Mouse (Mus musculus): ENCODE results near the gene Tulp4. TPM values are rescaled to one million over a fixed set of nuclear protein-coding genes. Genes with fewer than 3 reads are reported as not detected.

Tulp4 gene
- polyA plus RNA-seq, 1 experiment: 144 TPM

- DNase-seq: no peak
- WGBS: 52% methylated on average over 4 of the region's 4 CpGs
- Histone ChIP-seq H3K4me1 (ENCODE audit: control insufficient read depth, insufficient read depth, low read length) (peaks cover 40% of the 10 kb centered on the region), H3K27me3 (ENCODE audit: control insufficient read depth, insufficient read depth, low read length) (no peaks in the 10 kb centered on the region), H3K27ac (ENCODE audit: insufficient read depth, low read length) (no peak overlapping the region), H3K4me3 (replicated peaks; ENCODE audit: insufficient read depth, low read depth, low read length) (no peak overlapping the region)
- TF ChIP-seq POLR2A (IDR thresholded peaks at IDR 0.05; ENCODE audit: borderline replicate concordance, insufficient read depth, low read length) (no peak), CTCF (IDR thresholded peaks at IDR 0.05; ENCODE audit: borderline replicate concordance, insufficient read depth, low read depth, low read length) (no peak)
Measured at GRCm38 (mm10) chr17:6123776-6124175, 17.5 kb downstream of the Tulp4 start.

- no peaks in the 10 kb centered on the region for H3K27me3 ChIP-seq (ENCODE audit: control insufficient read depth, insufficient read depth, low read length)
- peaks cover 41% of the 10 kb centered on the region for H3K4me1 ChIP-seq (ENCODE audit: control insufficient read depth, insufficient read depth, low read length)
- no peak overlapping the region for H3K27ac ChIP-seq (ENCODE audit: insufficient read depth, low read length)
- 34% methylated on average over 3 of the region's 3 CpGs for WGBS
- no peak overlapping the region for H3K4me3 ChIP-seq (replicated peaks; ENCODE audit: insufficient read depth, low read depth, low read length)
- TF ChIP-seq POLR2A (IDR thresholded peaks at IDR 0.05; ENCODE audit: borderline replicate concordance, insufficient read depth, low read length): no peak
- TF ChIP-seq CTCF (IDR thresholded peaks at IDR 0.05; ENCODE audit: borderline replicate concordance, insufficient read depth, low read depth, low read length): no peak
- DNase-seq: peak in 1 of 2 experiments; percentile 70
Measured at GRCm38 (mm10) chr17:6125441-6125840, 19.2 kb downstream of the Tulp4 start.

DNA sequence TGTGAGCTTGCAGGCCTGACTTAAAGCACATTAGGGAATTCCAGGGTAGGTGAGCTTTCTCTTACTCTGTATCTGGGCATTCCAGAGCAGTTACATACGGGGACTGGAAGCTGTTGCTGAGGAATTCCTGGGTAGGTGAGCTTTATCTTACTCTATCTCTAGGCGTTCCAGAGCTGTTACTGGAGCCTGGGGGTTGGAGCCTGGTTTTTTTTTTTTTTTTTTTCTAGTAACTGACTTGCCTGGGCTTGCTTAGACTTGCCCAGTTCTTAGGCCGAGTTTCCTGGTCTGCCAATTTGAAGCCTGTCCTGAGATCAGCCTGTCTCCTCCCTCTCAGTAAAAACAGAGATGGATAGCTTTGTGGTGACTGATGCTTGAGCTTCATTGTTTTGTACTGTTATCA, 21.8 kb downstream of the Tulp4 start:
- TF ChIP-seq POLR2A (IDR thresholded peaks at IDR 0.05; ENCODE audit: borderline replicate concordance, insufficient read depth, low read length) (no peak), CTCF (IDR thresholded peaks at IDR 0.05; ENCODE audit: borderline replicate concordance, insufficient read depth, low read depth, low read length) (no peak)
- no peaks in the 10 kb centered on the region for H3K27me3 ChIP-seq (ENCODE audit: control insufficient read depth, insufficient read depth, low read length)
- peak overlapping the region; percentile 25; the same call in 1 of the 2 replicates for H3K27ac ChIP-seq (ENCODE audit: insufficient read depth, low read length)
- DNase-seq: no peak
- H3K4me3 ChIP-seq (replicated peaks; ENCODE audit: insufficient read depth, low read depth, low read length): no peak overlapping the region
- H3K4me1 ChIP-seq (ENCODE audit: control insufficient read depth, insufficient read depth, low read length): peaks cover 42% of the 10 kb centered on the region
- WGBS: 49% methylated on average over 3 of the region's 3 CpGs

GRCm38 (mm10) chr17:6129361-6129760, 23.1 kb downstream of the Tulp4 start:
- DNase-seq: peak; percentile 93 to 94
- 6% methylated on average over 4 of the region's 4 CpGs for WGBS
- Histone ChIP-seq H3K4me1 (ENCODE audit: control insufficient read depth, insufficient read depth, low read length) (peaks cover 42% of the 10 kb centered on the region), H3K27me3 (ENCODE audit: control insufficient read depth, insufficient read depth, low read length) (no peaks in the 10 kb centered on the region), H3K27ac (ENCODE audit: insufficient read depth, low read length) (peak overlapping the region; percentile 94), H3K4me3 (replicated peaks; ENCODE audit: insufficient read depth, low read depth, low read length) (peak overlapping the region; percentile 38)
- TF ChIP-seq CTCF (IDR thresholded peaks at IDR 0.05; ENCODE audit: borderline replicate concordance, insufficient read depth, low read depth, low read length) (no peak), POLR2A (IDR thresholded peaks at IDR 0.05; ENCODE audit: borderline replicate concordance, insufficient read depth, low read length) (no peak)

DNA sequence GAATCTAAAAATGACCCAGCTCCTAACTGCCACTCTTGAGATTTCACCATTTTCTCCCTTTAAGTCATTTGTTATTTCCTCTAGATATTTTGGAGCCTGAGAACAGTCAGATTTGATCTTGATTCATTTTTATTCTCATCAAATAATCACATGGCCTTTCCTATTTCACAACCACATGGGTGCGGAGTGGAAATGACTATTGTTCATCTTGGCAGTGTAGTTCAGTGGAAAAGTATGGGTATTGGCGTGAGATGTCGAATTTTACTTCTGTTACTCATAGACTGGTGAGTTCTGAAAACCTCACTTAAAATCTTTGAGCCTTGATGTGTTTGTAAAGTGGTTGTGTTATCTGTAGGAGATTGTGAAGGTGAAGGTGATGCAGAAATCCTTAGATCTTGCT, 24.8 kb downstream of the Tulp4 start:
- Histone ChIP-seq H3K27me3 (ENCODE audit: control insufficient read depth, insufficient read depth, low read length) (no peaks in the 10 kb centered on the region), H3K4me1 (ENCODE audit: control insufficient read depth, insufficient read depth, low read length) (peaks cover 40% of the 10 kb centered on the region), H3K27ac (ENCODE audit: insufficient read depth, low read length) (no peak overlapping the region), H3K4me3 (replicated peaks; ENCODE audit: insufficient read depth, low read depth, low read length) (no peak overlapping the region)
- DNase-seq: no peak
- TF ChIP-seq CTCF (IDR thresholded peaks at IDR 0.05; ENCODE audit: borderline replicate concordance, insufficient read depth, low read depth, low read length) (no peak), POLR2A (IDR thresholded peaks at IDR 0.05; ENCODE audit: borderline replicate concordance, insufficient read depth, low read length) (no peak)
- 95% methylated on average over 3 of the region's 3 CpGs for WGBS

GRCm38 (mm10) chr17:6140875-6141274, 34.6 kb downstream of the Tulp4 start:
- TF ChIP-seq CTCF (IDR thresholded peaks at IDR 0.05; ENCODE audit: borderline replicate concordance, insufficient read depth, low read depth, low read length): no peak
- TF ChIP-seq POLR2A (IDR thresholded peaks at IDR 0.05; ENCODE audit: borderline replicate concordance, insufficient read depth, low read length): no peak
- H3K27me3 ChIP-seq (ENCODE audit: control insufficient read depth, insufficient read depth, low read length): no peaks in the 10 kb centered on the region
- 78% methylated on average over 3 of the region's 3 CpGs for WGBS
- no peak for DNase-seq
- no peak overlapping the region for H3K27ac ChIP-seq (ENCODE audit: insufficient read depth, low read length)
- H3K4me1 ChIP-seq (ENCODE audit: control insufficient read depth, insufficient read depth, low read length): peaks cover 16% of the 10 kb centered on the region
- no peak overlapping the region for H3K4me3 ChIP-seq (replicated peaks; ENCODE audit: insufficient read depth, low read depth, low read length)

DNA sequence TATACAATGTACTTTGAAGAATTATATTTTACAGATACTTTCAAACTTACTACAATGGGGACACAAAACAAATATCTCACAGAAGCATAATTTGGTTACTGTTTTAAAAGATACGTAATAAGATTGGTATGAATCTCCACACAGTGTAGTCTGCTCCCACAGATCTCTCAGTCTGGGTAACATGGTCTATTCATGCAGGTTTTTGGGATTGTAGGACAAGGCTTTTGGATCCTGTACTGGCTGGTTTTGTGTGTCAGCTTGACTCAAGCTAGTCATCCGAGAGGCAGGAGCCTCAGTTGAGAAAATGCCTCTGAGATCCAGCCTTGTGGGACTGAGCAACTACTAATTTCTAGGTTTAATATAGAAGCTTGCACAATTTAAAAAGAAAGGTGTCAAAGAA, 35.1 kb downstream of the Tulp4 start:
- 58% methylated on average over 2 of the region's 2 CpGs for WGBS

DNA sequence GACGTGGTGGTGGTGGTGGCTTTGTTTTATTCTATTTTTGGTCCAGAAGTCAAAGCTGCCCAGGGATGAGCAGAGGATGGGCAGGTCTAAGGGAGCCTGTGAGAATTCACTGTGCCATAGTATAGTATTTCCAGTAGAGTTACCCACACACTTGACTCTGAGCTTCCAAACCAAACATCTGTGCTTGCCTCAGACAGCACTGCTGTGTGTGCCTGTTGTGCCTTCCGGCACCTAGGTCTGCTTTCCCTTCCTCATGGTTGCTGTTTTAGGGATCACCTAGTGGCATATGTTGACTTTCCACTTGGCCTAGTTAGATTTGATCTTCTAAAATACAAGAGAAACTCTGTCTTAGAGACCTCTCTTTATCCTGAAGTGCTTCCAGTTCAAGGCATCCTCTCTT, 39.0 kb downstream of the Tulp4 start:
- Histone ChIP-seq H3K4me1 (ENCODE audit: control insufficient read depth, insufficient read depth, low read length) (peaks cover 12% of the 10 kb centered on the region), H3K4me3 (replicated peaks; ENCODE audit: insufficient read depth, low read depth, low read length) (no peak overlapping the region), H3K27me3 (ENCODE audit: control insufficient read depth, insufficient read depth, low read length) (no peaks in the 10 kb centered on the region), H3K27ac (ENCODE audit: insufficient read depth, low read length) (0 out of 2 replicates have a peak overlapping the region, but pooled peaks have one; percentile 43)
- 24% methylated on average over 2 of the region's 2 CpGs for WGBS
- no peak for DNase-seq
- no peak for TF ChIP-seq POLR2A (IDR thresholded peaks at IDR 0.05; ENCODE audit: borderline replicate concordance, insufficient read depth, low read length)
- no peak for TF ChIP-seq CTCF (IDR thresholded peaks at IDR 0.05; ENCODE audit: borderline replicate concordance, insufficient read depth, low read depth, low read length)

More for the DNA sequence above, 35.1 kb downstream of the Tulp4 start:
- Histone ChIP-seq H3K4me1 (ENCODE audit: control insufficient read depth, insufficient read depth, low read length) (peaks cover 16% of the 10 kb centered on the region), H3K27me3 (ENCODE audit: control insufficient read depth, insufficient read depth, low read length) (no peaks in the 10 kb centered on the region), H3K27ac (ENCODE audit: insufficient read depth, low read length) (no peak overlapping the region), H3K4me3 (replicated peaks; ENCODE audit: insufficient read depth, low read depth, low read length) (no peak overlapping the region)
- TF ChIP-seq CTCF (IDR thresholded peaks at IDR 0.05; ENCODE audit: borderline replicate concordance, insufficient read depth, low read depth, low read length) (no peak), POLR2A (IDR thresholded peaks at IDR 0.05; ENCODE audit: borderline replicate concordance, insufficient read depth, low read length) (no peak)
- DNase-seq: peak in 1 of 2 experiments; percentile 4
